Mouse (Mus musculus) heart, embryonic 13.5 days (tissue): ENCODE measurements around the gene Gpx7. TPM values are rescaled to one million over a fixed set of nuclear protein-coding genes. Genes with fewer than 3 reads are reported as not detected.
A peak's percentile ranks its signal among the peaks of the same experiment; 100 is the strongest.

ENCODE experiments used
- ATAC-seq: fragments of 200-750 bp; cut with Nextera tagmentation; 2 replicates; pipeline ENCODE4 v1.8.0; 2017; ENCODE audit warnings: moderate TSS enrichment; ENCODE audit not compliant: insufficient number of reproducible peaks, low FRiP score, low TSS enrichment; ENCODE audit errors: extremely low read depth
- H3K27ac ChIP-seq: fragments of 300-500 bp; sonication (generic); replicated peaks from 2 replicates; pipeline ENCODE4 v1.5.1; 2015; ENCODE audit warnings: moderate library complexity, mild to moderate bottlenecking, inconsistent platforms
- H3K27me3 ChIP-seq: fragments of 300-500 bp; sonication (generic); replicated peaks from 2 replicates; pipeline ENCODE4 v1.6.1; 2015; ENCODE audit warnings: mild to moderate bottlenecking, inconsistent platforms
- H3K36me3 ChIP-seq: fragments of 300-500 bp; sonication (generic); 2 replicates; pipeline ENCODE4 v1.6.1; 2015; ENCODE audit warnings: mild to moderate bottlenecking, inconsistent platforms
- H3K4me1 ChIP-seq: fragments of 300-500 bp; sonication (generic); 2 replicates; pipeline ENCODE4 v1.6.1; 2015; ENCODE audit warnings: inconsistent platforms
- H3K4me2 ChIP-seq: fragments of 300-500 bp; sonication (generic); 2 replicates; pipeline ENCODE4 v1.6.1; 2015; ENCODE audit warnings: inconsistent platforms, mild to moderate bottlenecking, moderate library complexity
- H3K4me3 ChIP-seq: fragments of 300-500 bp; sonication (generic); 2 replicates; pipeline ENCODE4 v1.5.1; 2015; ENCODE audit warnings: moderate library complexity, mild to moderate bottlenecking, inconsistent platforms
- H3K9ac ChIP-seq: fragments of 300-500 bp; sonication (generic); 2 replicates; pipeline ENCODE4 v1.6.1; 2015; ENCODE audit warnings: inconsistent platforms, mild to moderate bottlenecking, moderate library complexity
- H3K9me3 ChIP-seq: fragments of 300-500 bp; sonication (generic); 2 replicates; pipeline ENCODE4 v1.6.1; 2016; ENCODE audit warnings: inconsistent platforms
- WGBS: fragments of 180-500 bp; shearing (Covaris S2); methylation state at CpG from one replicate; pipeline ENCODE4 v1.1.7; 2015; ENCODE audit warnings: mixed read lengths; 5-methylcytosine and 5-hydroxymethylcytosine counted together
- polyA plus RNA-seq: library from polyadenylated mRNA; unstranded; fragments of >200 nt; fragmentation: Nextera tagmentation; extraction: Ambion mirVana; gene quantifications from 2 replicates; pipeline ENCODE4 v1.2.1, GENCODE M21; 2015

Gpx7 gene
- polyA plus RNA-seq, 1 experiment from 2014 or later, result 61.9 TPM

GRCm38 (mm10) chr4:108428341-108428721 lies 21.6 kb upstream of the Gpx7 start:
- H3K36me3 ChIP-seq, result no peaks in the 10 kb centered on the region
- 67% methylated on average over 6 of the region's 6 CpGs for WGBS
- H3K4me1 ChIP-seq, result peaks cover 23% of the 10 kb centered on the region
- H3K4me3 ChIP-seq, result no peak overlapping the region
- H3K9ac ChIP-seq, result no peak overlapping the region
- no peaks in the 10 kb centered on the region for H3K9me3 ChIP-seq
- no peak overlapping the region for H3K27ac ChIP-seq
- no peak for ATAC-seq
- no peak overlapping the region for H3K4me2 ChIP-seq
- no peaks in the 10 kb centered on the region for H3K27me3 ChIP-seq

GRCm38 (mm10) chr4:108427719-108428340 lies 21.1 kb upstream of the Gpx7 start:
- Histone ChIP-seq H3K27ac (no peak overlapping the region), H3K9me3 (no peaks in the 10 kb centered on the region), H3K4me2 (no peak overlapping the region), H3K36me3 (no peaks in the 10 kb centered on the region), H3K4me1 (peaks cover 23% of the 10 kb centered on the region), H3K27me3 (no peaks in the 10 kb centered on the region), H3K4me3 (no peak overlapping the region), H3K9ac (no peak overlapping the region)
- ATAC-seq, result no peak
- 50% methylated on average over 11 of the region's 11 CpGs for WGBS

- 56% methylated on average over 2 of the region's 2 CpGs for WGBS
- no peak for ATAC-seq
- Histone ChIP-seq H3K27ac (no peak overlapping the region), H3K36me3 (no peaks in the 10 kb centered on the region), H3K27me3 (no peaks in the 10 kb centered on the region), H3K9ac (no peak overlapping the region), H3K9me3 (no peaks in the 10 kb centered on the region), H3K4me2 (no peak overlapping the region), H3K4me3 (no peak overlapping the region), H3K4me1 (peaks cover 11% of the 10 kb centered on the region)
Observed at GRCm38 (mm10) chr4:108424587-108424986, 17.8 kb upstream of the Gpx7 start.

GRCm38 (mm10) chr4:108407621-108408020 lies 860 bp upstream of the Gpx7 start:
- Histone ChIP-seq H3K9me3 (peaks cover 4% of the 10 kb centered on the region; the same call in 1 of the 2 replicates), H3K27me3 (no peaks in the 10 kb centered on the region), H3K4me1 (peaks cover 26% of the 10 kb centered on the region), H3K9ac (no peak overlapping the region), H3K4me2 (peak overlapping the region; percentile 83), H3K4me3 (no peak overlapping the region), H3K27ac (peak overlapping the region; percentile 20; the same call in 1 of the 2 replicates), H3K36me3 (peaks cover 10% of the 10 kb centered on the region; the same call in 1 of the 2 replicates)
- WGBS, result 40% methylated on average over 8 of the region's 8 CpGs
- ATAC-seq, result no peak

- Histone ChIP-seq H3K27me3 (no peaks in the 10 kb centered on the region), H3K9ac (peak overlapping the region; percentile 88), H3K27ac (peak overlapping the region; percentile 83), H3K9me3 (peaks cover 4% of the 10 kb centered on the region; the same call in 1 of the 2 replicates), H3K4me2 (peak overlapping the region; percentile 83), H3K36me3 (peaks cover 21% of the 10 kb centered on the region), H3K4me1 (peaks cover 26% of the 10 kb centered on the region), H3K4me3 (peak overlapping the region; percentile 59)
- ATAC-seq, result peak; percentile 41; the same call in 1 of the 2 replicates
- WGBS, result 3% methylated on average over 52 of the region's 52 CpGs
Observed at GRCm38 (mm10) chr4:108406138-108406860, 462 bp downstream of the Gpx7 start.

- no peaks in the 10 kb centered on the region for H3K27me3 ChIP-seq
- 44% methylated on average over 3 of the region's 3 CpGs for WGBS
- peaks cover 4% of the 10 kb centered on the region; the same call in 1 of the 2 replicates for H3K9me3 ChIP-seq
- peaks cover 26% of the 10 kb centered on the region for H3K36me3 ChIP-seq
- peak overlapping the region; percentile 83 for H3K27ac ChIP-seq
- ATAC-seq, result no peak
- H3K9ac ChIP-seq, result peak overlapping the region; percentile 88
- peak overlapping the region; percentile 59 for H3K4me3 ChIP-seq
- peak overlapping the region; percentile 83 for H3K4me2 ChIP-seq
- peaks cover 26% of the 10 kb centered on the region for H3K4me1 ChIP-seq
Observed at GRCm38 (mm10) chr4:108405766-108406137, 1.0 kb downstream of the Gpx7 start.

GRCm38 (mm10) chr4:108403861-108404635 lies 2.7 kb downstream of the Gpx7 start:
- ATAC-seq, result no peak
- 85% methylated on average over 8 of the region's 8 CpGs for WGBS
- Histone ChIP-seq H3K27ac (no peak overlapping the region), H3K36me3 (peaks cover 41% of the 10 kb centered on the region), H3K4me2 (no peak overlapping the region), H3K4me3 (no peak overlapping the region), H3K27me3 (no peaks in the 10 kb centered on the region), H3K9ac (no peak overlapping the region), H3K4me1 (peaks cover 26% of the 10 kb centered on the region), H3K9me3 (no peaks in the 10 kb centered on the region)

- no peaks in the 10 kb centered on the region for H3K9me3 ChIP-seq
- H3K9ac ChIP-seq, result no peak overlapping the region
- H3K4me1 ChIP-seq, result peaks cover 3% of the 10 kb centered on the region; the same call in 1 of the 2 replicates
- no peak for ATAC-seq
- no peak overlapping the region for H3K4me3 ChIP-seq
- H3K27me3 ChIP-seq, result no peaks in the 10 kb centered on the region
- 82% methylated on average over 10 of the region's 10 CpGs for WGBS
- no peak overlapping the region for H3K4me2 ChIP-seq
- no peak overlapping the region for H3K27ac ChIP-seq
- peaks cover 41% of the 10 kb centered on the region for H3K36me3 ChIP-seq
Observed at GRCm38 (mm10) chr4:108400395-108400794, 6.4 kb downstream of the Gpx7 start.

GRCm38 (mm10) chr4:108394236-108394635 lies 12.5 kb downstream of the Gpx7 start:
- peaks cover 16% of the 10 kb centered on the region for H3K4me1 ChIP-seq
- H3K36me3 ChIP-seq, result no peaks in the 10 kb centered on the region
- no peaks in the 10 kb centered on the region for H3K27me3 ChIP-seq
- no peak overlapping the region for H3K4me2 ChIP-seq
- no peak overlapping the region for H3K4me3 ChIP-seq
- H3K27ac ChIP-seq, result no peak overlapping the region
- peaks cover 4% of the 10 kb centered on the region; the same call in 1 of the 2 replicates for H3K9me3 ChIP-seq
- ATAC-seq, result no peak
- no peak overlapping the region for H3K9ac ChIP-seq

GRCm38 (mm10) chr4:108392558-108392957 lies 14.2 kb downstream of the Gpx7 start:
- WGBS, result 55% methylated on average over 2 of the region's 2 CpGs
- ATAC-seq, result no peak
- Histone ChIP-seq H3K36me3 (no peaks in the 10 kb centered on the region), H3K9ac (no peak overlapping the region), H3K4me2 (no peak overlapping the region), H3K4me1 (peaks cover 29% of the 10 kb centered on the region), H3K9me3 (peaks cover 4% of the 10 kb centered on the region; the same call in 1 of the 2 replicates), H3K27me3 (no peaks in the 10 kb centered on the region), H3K4me3 (no peak overlapping the region), H3K27ac (peak overlapping the region; percentile 26; the same call in 1 of the 2 replicates)

GRCm38 (mm10) chr4:108391124-108391523 lies 15.6 kb downstream of the Gpx7 start:
- H3K27me3 ChIP-seq, result no peaks in the 10 kb centered on the region
- peaks cover 4% of the 10 kb centered on the region; the same call in 1 of the 2 replicates for H3K9me3 ChIP-seq
- H3K4me2 ChIP-seq, result no peak overlapping the region
- no peaks in the 10 kb centered on the region for H3K36me3 ChIP-seq
- 68% methylated on average over 5 of the region's 5 CpGs for WGBS
- H3K9ac ChIP-seq, result no peak overlapping the region
- no peak for ATAC-seq
- H3K27ac ChIP-seq, result no peak overlapping the region
- peaks cover 38% of the 10 kb centered on the region for H3K4me1 ChIP-seq
- no peak overlapping the region for H3K4me3 ChIP-seq
